Mouse (Mus musculus) limb, embryonic 11.5 days (tissue): ENCODE data around the gene Rgs7bp. TPM values are rescaled to one million over a fixed set of nuclear protein-coding genes. Genes with fewer than 3 reads are reported as not detected.

Experiments
- ATAC-seq: fragments of 200-750 bp; cut with Nextera tagmentation; 2 replicates; pipeline ENCODE4 v1.8.0; 2017; ENCODE audit warnings: low read depth; ENCODE audit not compliant: insufficient number of reproducible peaks, low FRiP score, low TSS enrichment
- DNase-seq: peaks from one replicate; pipeline ENCODE4 v3.0.0-alpha.2; 2015; ENCODE audit warnings: low spot score
- H3K27ac ChIP-seq: fragments of 300-500 bp; sonication (generic); replicated peaks from 2 replicates; pipeline ENCODE4 v1.5.1; 2014; ENCODE audit warnings: low read depth, mild to moderate bottlenecking, low read length
- H3K27me3 ChIP-seq: fragments of 300-500 bp; sonication (generic); 2 replicates; pipeline ENCODE4 v1.6.1; 2014; ENCODE audit warnings: mild to moderate bottlenecking, low read length, mixed read lengths; ENCODE audit not compliant: control insufficient read depth, insufficient read depth
- H3K36me3 ChIP-seq: fragments of 300-500 bp; sonication (generic); 2 replicates; pipeline ENCODE4 v1.6.1; 2014; ENCODE audit warnings: mild to moderate bottlenecking, low read length, moderate library complexity, mixed read lengths; ENCODE audit not compliant: control insufficient read depth, insufficient read depth
- H3K4me1 ChIP-seq: fragments of 300-500 bp; sonication (generic); 2 replicates; pipeline ENCODE4 v1.6.1; 2014; ENCODE audit warnings: low read length, mixed read lengths; ENCODE audit not compliant: control insufficient read depth, insufficient read depth
- H3K4me2 ChIP-seq: fragments of 300-500 bp; sonication (generic); 2 replicates; pipeline ENCODE4 v1.6.1; 2014; ENCODE audit warnings: low read depth, mild to moderate bottlenecking, moderate library complexity; ENCODE audit not compliant: severe bottlenecking
- H3K4me3 ChIP-seq: fragments of 300-500 bp; sonication (generic); 2 replicates; pipeline ENCODE4 v1.5.1; 2014; ENCODE audit warnings: low read depth, low read length
- H3K9ac ChIP-seq: fragments of 300-500 bp; sonication (generic); 2 replicates; pipeline ENCODE4 v1.6.1; 2014; ENCODE audit warnings: mild to moderate bottlenecking, low read length
- H3K9me3 ChIP-seq: fragments of 300-500 bp; sonication (generic); 2 replicates; pipeline ENCODE4 v1.6.1; 2016; ENCODE audit warnings: low read length; ENCODE audit not compliant: control insufficient read depth
- WGBS: fragments of 180-500 bp; shearing (Covaris S2); extraction: QIAGEN DNeasy Blood & Tissue Kit; methylation state at CpG from one replicate; pipeline ENCODE4 v1.1.7; 2014; 5-methylcytosine and 5-hydroxymethylcytosine counted together
- polyA plus RNA-seq: library from polyadenylated mRNA; unstranded; fragments of >200 nt; fragmentation: Nextera tagmentation; extraction: Ambion mirVana; gene quantifications from 2 replicates; pipeline ENCODE4 v1.2.1, GENCODE M21; 2014

Gene Rgs7bp
- polyA plus RNA-seq, 1 experiment from 2014 or later, result 0.35 TPM

GRCm38 (mm10) chr13:104988811-104989258 lies 65.9 kb downstream of the Rgs7bp start:
- 64% methylated on average over 7 of the region's 7 CpGs for WGBS
- no peak overlapping the region for H3K27ac ChIP-seq

GRCm38 (mm10) chr13:104988009-104988540 lies 66.7 kb downstream of the Rgs7bp start:
- no peak for DNase-seq
- H3K27me3 ChIP-seq, result no peaks in the 10 kb centered on the region
- no peak overlapping the region for H3K9ac ChIP-seq
- H3K9me3 ChIP-seq, result no peaks in the 10 kb centered on the region
- no peak overlapping the region for H3K4me3 ChIP-seq
- H3K36me3 ChIP-seq, result no peaks in the 10 kb centered on the region
- 75% methylated on average over 13 of the region's 13 CpGs for WGBS
- H3K4me1 ChIP-seq, result no peaks in the 10 kb centered on the region
- no peak overlapping the region for H3K4me2 ChIP-seq
- no peak overlapping the region for H3K27ac ChIP-seq
- ATAC-seq, result no peak

More at GRCm38 (mm10) chr13:104988811-104989258, 65.9 kb downstream of the Rgs7bp start:
- Histone ChIP-seq H3K27me3 (no peaks in the 10 kb centered on the region), H3K9ac (no peak overlapping the region), H3K4me3 (no peak overlapping the region), H3K4me2 (no peak overlapping the region), H3K9me3 (no peaks in the 10 kb centered on the region), H3K36me3 (no peaks in the 10 kb centered on the region), H3K4me1 (no peaks in the 10 kb centered on the region)
- ATAC-seq (no peak), DNase-seq (no peak)

- Histone ChIP-seq H3K27ac (no peak overlapping the region), H3K36me3 (no peaks in the 10 kb centered on the region), H3K4me2 (no peak overlapping the region), H3K4me3 (no peak overlapping the region), H3K4me1 (no peaks in the 10 kb centered on the region), H3K27me3 (no peaks in the 10 kb centered on the region), H3K9ac (no peak overlapping the region), H3K9me3 (no peaks in the 10 kb centered on the region)
- WGBS, result 90% methylated on average over 4 of the region's 4 CpGs
- ATAC-seq, result no peak
- DNase-seq, result no peak
These were observed 69.0 kb downstream of the Rgs7bp start for GRCm38 (mm10) chr13:104985691-104986090.

- no peak for ATAC-seq
- H3K27me3 ChIP-seq, result no peaks in the 10 kb centered on the region
- H3K9me3 ChIP-seq, result no peaks in the 10 kb centered on the region
- no peak overlapping the region for H3K4me2 ChIP-seq
- H3K27ac ChIP-seq, result no peak overlapping the region
- H3K4me3 ChIP-seq, result no peak overlapping the region
- no peaks in the 10 kb centered on the region for H3K4me1 ChIP-seq
- no peak for DNase-seq
- H3K36me3 ChIP-seq, result no peaks in the 10 kb centered on the region
- H3K9ac ChIP-seq, result no peak overlapping the region
- 88% methylated on average over 5 of the region's 5 CpGs for WGBS
These were observed 70.7 kb downstream of the Rgs7bp start for GRCm38 (mm10) chr13:104983989-104984388.

- H3K4me2 ChIP-seq, result no peak overlapping the region
- H3K36me3 ChIP-seq, result no peaks in the 10 kb centered on the region
- no peaks in the 10 kb centered on the region for H3K27me3 ChIP-seq
- H3K4me3 ChIP-seq, result no peak overlapping the region
- no peak overlapping the region for H3K27ac ChIP-seq
- DNase-seq (no peak), ATAC-seq (no peak)
- 93% methylated on average over 10 of the region's 10 CpGs for WGBS
- H3K9ac ChIP-seq, result no peak overlapping the region
- H3K9me3 ChIP-seq, result no peaks in the 10 kb centered on the region
- no peaks in the 10 kb centered on the region for H3K4me1 ChIP-seq
These were observed 71.9 kb downstream of the Rgs7bp start for GRCm38 (mm10) chr13:104982781-104983353.

- Histone ChIP-seq H3K9ac (no peak overlapping the region), H3K36me3 (no peaks in the 10 kb centered on the region), H3K4me2 (no peak overlapping the region), H3K27me3 (no peaks in the 10 kb centered on the region), H3K9me3 (no peaks in the 10 kb centered on the region), H3K4me3 (no peak overlapping the region), H3K27ac (no peak overlapping the region), H3K4me1 (no peaks in the 10 kb centered on the region)
- no peak for DNase-seq
- ATAC-seq, result no peak
- 81% methylated on average over 1 of the region's 1 CpGs for WGBS
These were observed 76.6 kb downstream of the Rgs7bp start for GRCm38 (mm10) chr13:104978176-104978575.

GRCm38 (mm10) chr13:104967486-104967885 lies 87.2 kb downstream of the Rgs7bp start:
- Histone ChIP-seq H3K27me3 (no peaks in the 10 kb centered on the region), H3K4me1 (no peaks in the 10 kb centered on the region), H3K9me3 (no peaks in the 10 kb centered on the region), H3K27ac (no peak overlapping the region), H3K4me2 (no peak overlapping the region), H3K4me3 (no peak overlapping the region), H3K9ac (no peak overlapping the region), H3K36me3 (no peaks in the 10 kb centered on the region)
- no peak for ATAC-seq
- DNase-seq, result no peak
- WGBS, result 57% methylated on average over 2 of the region's 2 CpGs

- Histone ChIP-seq H3K4me3 (no peak overlapping the region), H3K27me3 (no peaks in the 10 kb centered on the region), H3K9ac (no peak overlapping the region), H3K9me3 (no peaks in the 10 kb centered on the region), H3K4me1 (no peaks in the 10 kb centered on the region), H3K27ac (no peak overlapping the region), H3K36me3 (no peaks in the 10 kb centered on the region), H3K4me2 (no peak overlapping the region)
- ATAC-seq, result no peak
- no peak for DNase-seq
- WGBS, result 80% methylated on average over 4 of the region's 4 CpGs
These were observed 91.0 kb downstream of the Rgs7bp start for GRCm38 (mm10) chr13:104963716-104964115.
